Mouse (Mus musculus) embryonic facial prominence, embryonic 14.5 days (tissue): ENCODE measurements around the gene Calb2. TPM values are rescaled to one million over a fixed set of nuclear protein-coding genes. Genes with fewer than 3 reads are reported as not detected.
A peak's percentile ranks its signal among the peaks of the same experiment; 100 is the strongest.

ENCODE experiments used
- ATAC-seq: fragments of 200-750 bp; cut with Nextera tagmentation; 2 replicates; pipeline ENCODE4 v1.8.0; 2017; ENCODE audit warnings: low read depth, moderate number of reproducible peaks, moderate TSS enrichment
- DNase-seq: peaks from one replicate; pipeline ENCODE4 v3.0.0-alpha.2; 2015; ENCODE audit warnings: low spot score
- H3K27ac ChIP-seq: fragments of 300-500 bp; sonication (generic); replicated peaks from 2 replicates; pipeline ENCODE4 v1.5.1; 2014; ENCODE audit warnings: low read depth, mild to moderate bottlenecking, low read length, moderate library complexity
- H3K27me3 ChIP-seq: fragments of 300-500 bp; sonication (generic); replicated peaks from 2 replicates; pipeline ENCODE4 v1.6.1; 2014; ENCODE audit warnings: low read length; ENCODE audit not compliant: control insufficient read depth, insufficient read depth
- H3K36me3 ChIP-seq: fragments of 300-500 bp; sonication (generic); 2 replicates; pipeline ENCODE4 v1.6.1; 2014; ENCODE audit warnings: low read length, mixed read lengths; ENCODE audit not compliant: control insufficient read depth, insufficient read depth
- H3K4me1 ChIP-seq: fragments of 300-500 bp; sonication (generic); 2 replicates; pipeline ENCODE4 v1.6.1; 2014; ENCODE audit warnings: antibody characterized with exemption, low read length; ENCODE audit not compliant: control insufficient read depth, insufficient read depth
- H3K4me2 ChIP-seq: fragments of 300-500 bp; sonication (generic); 2 replicates; pipeline ENCODE4 v1.6.1; 2014; ENCODE audit warnings: low read depth, mild to moderate bottlenecking, low read length, moderate library complexity, mixed read lengths
- H3K4me3 ChIP-seq: fragments of 300-500 bp; sonication (generic); 2 replicates; pipeline ENCODE4 v1.5.1; 2014; ENCODE audit warnings: low read depth, mild to moderate bottlenecking, low read length
- H3K9ac ChIP-seq: fragments of 300-500 bp; sonication (generic); 2 replicates; pipeline ENCODE4 v1.6.1; 2014; ENCODE audit warnings: low read depth, mild to moderate bottlenecking, low read length, moderate library complexity, mixed read lengths
- H3K9me3 ChIP-seq: fragments of 300-500 bp; sonication (generic); 2 replicates; pipeline ENCODE4 v1.6.1; 2016; ENCODE audit warnings: low read length; ENCODE audit not compliant: control insufficient read depth
- WGBS: fragments of 180-500 bp; shearing (Covaris S2); extraction: QIAGEN DNeasy Blood & Tissue Kit; methylation state at CpG from one replicate; pipeline ENCODE4 v1.1.7; 2014; 5-methylcytosine and 5-hydroxymethylcytosine counted together
- polyA plus RNA-seq: library from polyadenylated mRNA; unstranded; fragments of >200 nt; fragmentation: Nextera tagmentation; extraction: Ambion mirVana; gene quantifications from 2 replicates; pipeline ENCODE4 v1.2.1, GENCODE M21; 2014

The Calb2 gene
- polyA plus RNA-seq, 1 experiment from 2014 or later: 17.5 TPM

GRCm38 (mm10) chr8:110152951-110153350 lies 15.1 kb downstream of the Calb2 start:
- Histone ChIP-seq H3K27me3 (no peaks in the 10 kb centered on the region), H3K27ac (no peak overlapping the region), H3K4me2 (no peak overlapping the region), H3K9me3 (no peaks in the 10 kb centered on the region), H3K4me3 (no peak overlapping the region), H3K9ac (no peak overlapping the region), H3K36me3 (no peaks in the 10 kb centered on the region), H3K4me1 (no peaks in the 10 kb centered on the region)
- ATAC-seq (no peak), DNase-seq (no peak)
- WGBS: 72% methylated on average over 6 of the region's 6 CpGs

- Histone ChIP-seq H3K9me3 (no peaks in the 10 kb centered on the region), H3K27ac (no peak overlapping the region), H3K9ac (no peak overlapping the region), H3K36me3 (no peaks in the 10 kb centered on the region), H3K4me3 (no peak overlapping the region), H3K27me3 (no peaks in the 10 kb centered on the region), H3K4me1 (no peaks in the 10 kb centered on the region), H3K4me2 (no peak overlapping the region)
- DNase-seq (peak; percentile 81), ATAC-seq (0 out of 2 replicates have a peak, but pooled peaks have one; percentile 37)
- WGBS: 2% methylated on average over 4 of the region's 4 CpGs
These were observed 22.5 kb downstream of the Calb2 start for GRCm38 (mm10) chr8:110145538-110145937.

GRCm38 (mm10) chr8:110140770-110141169 lies 27.2 kb downstream of the Calb2 start:
- ATAC-seq: no peak
- no peak overlapping the region for H3K4me2 ChIP-seq
- WGBS: 67% methylated on average over 4 of the region's 4 CpGs

DNA sequence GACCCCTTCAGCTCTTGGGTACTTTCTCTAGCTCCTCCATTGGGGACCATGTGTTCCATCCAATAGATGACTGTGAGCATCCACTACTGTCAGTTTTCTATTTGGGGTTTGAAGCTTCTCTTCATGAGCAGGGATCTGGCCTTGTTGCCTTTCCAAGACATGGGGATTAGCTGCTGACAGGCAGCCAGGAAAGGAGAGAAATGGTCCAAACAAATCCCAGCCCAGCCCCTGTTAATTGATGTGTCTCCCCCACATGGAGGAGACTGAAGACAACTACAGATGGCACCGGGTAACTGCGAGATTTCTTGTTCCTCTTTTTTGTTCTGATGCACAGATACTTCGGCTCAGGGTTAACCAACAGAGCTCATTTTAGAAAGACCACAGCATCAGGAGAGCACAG lies 27.9 kb downstream of the Calb2 start:
- H3K4me1 ChIP-seq: no peaks in the 10 kb centered on the region
- H3K36me3 ChIP-seq: no peaks in the 10 kb centered on the region
- no peak overlapping the region for H3K9ac ChIP-seq
- no peaks in the 10 kb centered on the region for H3K27me3 ChIP-seq
- no peak overlapping the region for H3K27ac ChIP-seq
- H3K9me3 ChIP-seq: no peaks in the 10 kb centered on the region
- WGBS: 85% methylated on average over 3 of the region's 3 CpGs
- H3K4me3 ChIP-seq: no peak overlapping the region
- no peak overlapping the region for H3K4me2 ChIP-seq
- DNase-seq (no peak), ATAC-seq (no peak)

More at GRCm38 (mm10) chr8:110140770-110141169, 27.2 kb downstream of the Calb2 start:
- DNase-seq: no peak
- Histone ChIP-seq H3K36me3 (no peaks in the 10 kb centered on the region), H3K4me3 (no peak overlapping the region), H3K27ac (no peak overlapping the region), H3K27me3 (no peaks in the 10 kb centered on the region), H3K4me1 (no peaks in the 10 kb centered on the region), H3K9me3 (no peaks in the 10 kb centered on the region), H3K9ac (no peak overlapping the region)

DNA sequence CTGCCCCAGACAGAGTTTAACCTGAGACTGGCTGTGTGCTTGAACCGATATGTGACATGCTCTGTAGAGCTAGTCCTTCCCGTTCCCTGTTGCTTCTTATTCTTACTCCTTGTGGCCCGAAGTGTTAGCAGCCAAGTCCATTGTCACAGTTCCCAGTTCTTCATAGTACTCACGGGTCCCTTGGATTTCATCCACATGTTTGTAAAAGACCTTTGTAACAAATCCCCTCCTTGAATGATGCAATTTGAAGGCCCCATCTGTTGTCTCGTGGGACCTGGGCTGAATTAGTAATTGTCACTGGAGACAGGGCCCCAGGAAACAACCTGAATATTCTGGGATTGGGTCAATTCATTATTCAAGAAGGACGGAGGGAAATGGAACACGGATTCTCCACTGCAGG lies 32.5 kb downstream of the Calb2 start:
- no peaks in the 10 kb centered on the region for H3K4me1 ChIP-seq
- H3K36me3 ChIP-seq: no peaks in the 10 kb centered on the region
- no peaks in the 10 kb centered on the region for H3K9me3 ChIP-seq
- H3K27me3 ChIP-seq: no peaks in the 10 kb centered on the region
- H3K9ac ChIP-seq: no peak overlapping the region
- DNase-seq: no peak
- H3K4me3 ChIP-seq: no peak overlapping the region
- H3K4me2 ChIP-seq: no peak overlapping the region
- H3K27ac ChIP-seq: no peak overlapping the region
- no peak for ATAC-seq
- WGBS: 76% methylated on average over 7 of the region's 7 CpGs

DNA sequence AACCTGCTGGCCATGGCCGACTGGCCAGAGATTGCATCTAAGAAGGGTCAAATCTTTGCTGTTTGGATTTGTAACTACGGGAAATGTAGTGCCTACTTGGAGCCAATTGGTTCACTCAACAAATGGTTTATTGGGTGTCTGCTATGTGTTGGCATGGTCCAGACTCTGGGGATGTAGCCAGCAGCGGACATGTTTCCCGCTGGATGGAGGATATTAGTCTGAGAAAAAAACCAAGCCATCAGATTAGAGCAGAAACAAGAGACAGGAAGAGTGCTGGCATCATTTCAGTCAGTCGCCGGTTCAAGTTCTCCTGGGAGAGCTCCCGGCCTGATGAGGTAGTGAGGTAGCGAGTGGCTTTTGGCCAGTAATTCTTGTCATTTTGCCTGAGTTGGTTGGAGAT lies 33.8 kb downstream of the Calb2 start:
- DNase-seq (no peak), ATAC-seq (no peak)
- Histone ChIP-seq H3K27ac (no peak overlapping the region), H3K4me2 (no peak overlapping the region), H3K27me3 (no peaks in the 10 kb centered on the region), H3K9me3 (no peaks in the 10 kb centered on the region), H3K4me1 (no peaks in the 10 kb centered on the region), H3K4me3 (no peak overlapping the region), H3K36me3 (no peaks in the 10 kb centered on the region), H3K9ac (no peak overlapping the region)
- 85% methylated on average over 8 of the region's 8 CpGs for WGBS

GRCm38 (mm10) chr8:110130537-110130936 lies 37.5 kb downstream of the Calb2 start:
- Histone ChIP-seq H3K4me3 (no peak overlapping the region), H3K9ac (no peak overlapping the region), H3K27ac (no peak overlapping the region), H3K36me3 (no peaks in the 10 kb centered on the region), H3K27me3 (no peaks in the 10 kb centered on the region), H3K4me2 (no peak overlapping the region), H3K4me1 (no peaks in the 10 kb centered on the region), H3K9me3 (no peaks in the 10 kb centered on the region)
- ATAC-seq (peak; percentile 60; the same call in 1 of the 2 replicates), DNase-seq (peak; percentile 81)
- 21% methylated on average over 13 of the region's 13 CpGs for WGBS

- no peak overlapping the region for H3K4me2 ChIP-seq
- no peak overlapping the region for H3K9ac ChIP-seq
- H3K9me3 ChIP-seq: no peaks in the 10 kb centered on the region
- no peaks in the 10 kb centered on the region for H3K27me3 ChIP-seq
- DNase-seq: no peak
- ATAC-seq: no peak
- H3K4me3 ChIP-seq: no peak overlapping the region
- WGBS: 41% methylated on average over 6 of the region's 6 CpGs
- H3K27ac ChIP-seq: no peak overlapping the region
- no peaks in the 10 kb centered on the region for H3K36me3 ChIP-seq
- no peaks in the 10 kb centered on the region for H3K4me1 ChIP-seq
These were observed 48.3 kb downstream of the Calb2 start for GRCm38 (mm10) chr8:110119715-110120114.

GRCm38 (mm10) chr8:110102653-110103052 lies 65.4 kb downstream of the Calb2 start, which contains the start of gene Gm17720:
Gene Gm17720 (minus strand): TSS chr8:110102753.
- no peaks in the 10 kb centered on the region for H3K27me3 ChIP-seq
- H3K27ac ChIP-seq: no peak within 1 kb of the TSS
- ATAC-seq: no peak
- H3K4me1 ChIP-seq: no peaks in the 10 kb centered on the region
- no peak within 1 kb of the TSS for H3K4me3 ChIP-seq
- no peaks in the 10 kb centered on the region for H3K36me3 ChIP-seq
- no peak within 1 kb of the TSS for H3K9ac ChIP-seq
- DNase-seq: no peak
- H3K4me2 ChIP-seq: no peak within 1 kb of the TSS
- 78% methylated on average over 3 of the region's 3 CpGs for WGBS
- no peaks in the 10 kb centered on the region for H3K9me3 ChIP-seq
